Mouse (Mus musculus) brain, embryonic 14.5 days (tissue): ENCODE data around the gene Jag1.
A peak's percentile ranks its signal among the peaks of the same experiment; 100 is the strongest.

ENCODE experiments used
- CTCF ChIP-seq: fragments of 200-500 bp; IDR thresholded peaks from 2 replicates; pipeline ENCODE4 v1.5.1; 2012; ENCODE audit warnings: inconsistent platforms, mild to moderate bottlenecking, moderate library complexity, borderline replicate concordance; ENCODE audit not compliant: insufficient read depth, insufficient read length; ENCODE audit errors: extremely low read depth
- POLR2A ChIP-seq: fragments of 200-500 bp; IDR thresholded peaks from 2 replicates; pipeline ENCODE4 v1.6.1; 2012; ENCODE audit warnings: mild to moderate bottlenecking, inconsistent platforms, borderline replicate concordance; ENCODE audit not compliant: poor library complexity, insufficient read depth, insufficient read length, severe bottlenecking; ENCODE audit errors: extremely low read depth

GRCm38 (mm10) chr2:137114248-137115096, 2.0 kb downstream of the Jag1 start:
- TF ChIP-seq CTCF (peak; percentile 76), POLR2A (no peak)
